Mouse (Mus musculus) brain, embryonic 14.5 days (tissue): ENCODE results near the gene Chpf. TPM values are rescaled to one million over a fixed set of nuclear protein-coding genes. Genes with fewer than 3 reads are reported as not detected.

ENCODE experiments used
- DNase-seq: peaks from one replicate; pipeline ENCODE4 v3.0.0-alpha.2; 2011; ENCODE audit warnings: low read depth
- CTCF ChIP-seq: fragments of 200-500 bp; IDR thresholded peaks from 2 replicates; pipeline ENCODE4 v1.5.1; 2012; ENCODE audit warnings: inconsistent platforms, mild to moderate bottlenecking, moderate library complexity, borderline replicate concordance; ENCODE audit not compliant: insufficient read depth, insufficient read length; ENCODE audit errors: extremely low read depth
- POLR2A ChIP-seq: fragments of 200-500 bp; IDR thresholded peaks from 2 replicates; pipeline ENCODE4 v1.6.1; 2012; ENCODE audit warnings: mild to moderate bottlenecking, inconsistent platforms, borderline replicate concordance; ENCODE audit not compliant: poor library complexity, insufficient read depth, insufficient read length, severe bottlenecking; ENCODE audit errors: extremely low read depth
- polyA plus RNA-seq: library from polyadenylated mRNA; depleted of rRNA; stranded (reverse); fragments of >200 nt; gene quantifications from 2 replicates; pipeline ENCODE4 v1.2.3, GENCODE M21; 2012

The Chpf gene
- polyA plus RNA-seq, 1 experiment: 78.3 TPM

GRCm38 (mm10) chr1:75451900-75452299 lies 27.2 kb downstream of the Chpf start:
- TF ChIP-seq POLR2A (no peak), CTCF (no peak)
- DNase-seq: no peak

GRCm38 (mm10) chr1:75450314-75451005 lies 28.6 kb downstream of the Chpf start, which contains the start of gene Asic4:
TSS of gene Asic4 (plus strand) at chr1:75450436.
- peak; percentile 77 for DNase-seq
- no peak for TF ChIP-seq CTCF
- no peak for TF ChIP-seq POLR2A

GRCm38 (mm10) chr1:75449377-75450135 lies 29.6 kb downstream of the Chpf start:
- DNase-seq: no peak
- no peak for TF ChIP-seq CTCF
- TF ChIP-seq POLR2A: no peak

- TF ChIP-seq POLR2A (no peak), CTCF (no peak)
- no peak for DNase-seq
These were observed 30.2 kb downstream of the Chpf start for GRCm38 (mm10) chr1:75448937-75449336.

DNA sequence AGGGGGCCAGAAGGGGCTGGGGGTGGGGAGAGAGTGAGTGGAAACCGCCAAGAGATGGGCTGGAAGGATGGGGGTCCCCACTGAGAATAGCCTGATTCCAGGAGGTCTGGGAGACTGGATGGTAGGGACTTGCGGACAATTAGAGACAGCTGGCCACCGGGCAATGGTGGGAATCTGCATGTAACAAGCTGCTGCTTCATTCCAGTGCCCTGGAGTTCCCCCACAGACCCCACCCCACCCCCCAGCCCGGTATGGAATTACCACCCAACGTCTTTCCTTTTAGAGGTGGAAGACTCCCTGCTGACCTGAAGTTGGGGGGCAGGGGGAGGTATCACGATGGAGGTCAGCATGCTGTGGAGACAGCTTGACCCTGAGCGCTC lies 31.1 kb downstream of the Chpf start:
- TF ChIP-seq CTCF (no peak), POLR2A (no peak)
- DNase-seq: no peak

DNA sequence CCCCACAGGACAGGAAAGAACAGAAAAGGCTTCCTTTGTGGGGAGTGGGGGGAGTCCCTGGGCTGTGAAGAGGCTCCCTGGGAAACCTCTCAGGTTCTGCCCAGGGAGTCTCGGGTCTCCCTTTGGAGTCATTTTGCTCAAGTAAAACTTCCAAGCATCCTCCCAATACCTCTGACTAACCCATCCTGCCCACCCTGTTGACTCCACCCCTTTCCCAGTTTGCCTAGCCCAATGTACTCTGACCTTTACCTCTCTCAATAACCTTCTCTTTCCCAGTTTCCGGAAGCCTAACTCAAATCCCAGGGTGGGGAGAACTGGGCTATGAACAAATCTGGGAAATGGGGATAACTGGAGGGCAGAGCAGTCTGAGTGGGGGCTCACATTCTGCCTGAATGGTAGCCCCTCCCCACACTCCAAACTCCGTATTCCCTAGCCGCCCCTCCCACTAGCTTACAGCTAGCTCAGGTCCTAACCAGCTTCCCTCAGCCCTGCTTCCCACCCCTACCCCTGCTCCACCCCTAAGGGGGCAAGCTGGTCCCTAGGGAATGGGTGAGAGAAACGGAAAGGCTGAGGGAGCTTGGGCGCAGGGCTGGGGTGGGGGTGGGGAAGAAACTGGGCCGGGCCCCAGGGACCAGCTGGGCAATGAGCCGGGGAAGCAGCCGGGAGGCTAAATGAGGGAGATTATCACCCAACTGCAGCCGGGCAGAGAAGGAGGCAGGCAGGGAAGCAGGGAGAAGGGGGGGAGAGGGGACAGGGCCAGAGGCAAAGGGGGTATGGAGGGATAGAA lies 31.6 kb downstream of the Chpf start:
- DNase-seq: peak; percentile 83
- TF ChIP-seq POLR2A: no peak
- no peak for TF ChIP-seq CTCF

- TF ChIP-seq POLR2A: no peak
- TF ChIP-seq CTCF: no peak
- DNase-seq: peak; percentile 64
These were observed 32.5 kb downstream of the Chpf start for GRCm38 (mm10) chr1:75446656-75447055.

DNA sequence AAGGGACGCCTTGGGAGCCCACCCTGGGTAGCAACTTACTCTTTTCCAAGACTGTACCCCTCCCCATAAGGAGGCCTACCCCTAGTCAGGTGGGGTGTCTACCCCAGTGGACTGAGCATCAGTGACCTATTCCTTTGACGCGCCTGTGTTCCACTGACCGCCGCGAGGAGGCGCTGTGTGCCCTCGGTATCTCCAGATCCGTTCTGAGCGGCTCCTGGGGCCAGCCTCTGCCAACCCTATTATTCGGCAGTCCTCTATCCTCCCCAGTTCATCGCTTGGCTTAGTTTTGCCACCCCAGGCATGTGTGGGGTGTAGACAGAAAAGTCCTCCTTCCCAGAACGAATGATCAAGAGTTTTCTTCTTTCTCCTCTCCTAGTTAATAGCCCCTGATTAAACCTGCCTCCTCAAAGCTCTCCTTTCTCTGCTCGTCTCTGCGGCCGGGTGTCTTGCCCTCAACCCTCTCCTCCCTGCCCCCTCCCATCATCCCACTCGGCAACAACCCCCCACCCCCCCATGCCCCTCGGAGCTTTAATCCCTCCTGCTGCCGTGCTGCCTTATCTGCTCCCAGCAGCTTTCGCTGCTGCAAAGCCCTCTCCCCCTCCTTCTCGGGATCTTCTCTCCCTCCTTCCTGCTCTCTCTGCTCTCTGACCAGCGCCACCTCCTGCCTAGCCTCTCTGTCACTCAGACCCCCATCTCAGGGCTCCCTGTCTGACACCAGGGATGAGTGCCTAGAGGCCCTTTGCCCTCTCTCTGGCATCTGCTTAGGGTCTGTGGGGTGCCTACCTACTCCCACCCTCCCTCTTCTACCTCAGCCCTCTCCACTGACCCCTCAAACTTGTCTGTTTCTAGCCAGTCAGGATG lies 33.1 kb downstream of the Chpf start:
- TF ChIP-seq POLR2A (no peak), CTCF (peak; percentile 95)
- DNase-seq: peak; percentile 78

- TF ChIP-seq CTCF (no peak), POLR2A (no peak)
- peak; percentile 71 for DNase-seq
These were observed 33.9 kb downstream of the Chpf start for GRCm38 (mm10) chr1:75445141-75445701.

- DNase-seq: no peak
- TF ChIP-seq CTCF: no peak
- TF ChIP-seq POLR2A: no peak
These were observed 34.9 kb downstream of the Chpf start for GRCm38 (mm10) chr1:75444208-75444607.
